In the genomic region with DNA sequence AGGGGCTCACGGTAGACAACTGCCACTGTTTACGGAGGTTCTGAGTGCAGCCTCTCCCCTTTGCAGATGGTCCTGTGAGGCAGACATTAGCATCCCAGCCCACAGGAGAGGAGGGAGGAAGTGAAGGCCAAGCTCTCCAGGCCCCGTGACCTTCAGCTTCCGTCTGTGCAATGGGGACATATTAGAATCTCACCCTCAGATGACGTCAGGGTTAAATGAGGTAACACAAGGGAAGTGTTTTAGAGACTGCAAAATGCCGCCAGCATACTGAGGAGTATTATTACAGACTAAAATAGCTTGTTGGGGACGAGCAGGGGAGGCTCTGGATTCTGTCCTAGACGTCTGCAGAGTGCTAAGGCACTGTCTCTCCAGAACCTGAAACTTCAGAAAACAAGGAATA, we compare ENCODE assay signal across 22 mouse cellular contexts.
DNase-seq lines count a peak whose midpoint lies in the region; ATAC-seq lines count a peak whose summit lies in the region.
"Had no signal": no experiment of that assay in that cellular context is flagged by ENCODE, and none has a peak within 500 bp of the region (broad histone marks: within the 10 kb centered on the region; RNA-seq: fewer than 3 reads in every experiment).

No protein-coding gene starts in this region.

- no peak overlapping the region for H3K4me3 ChIP-seq in forebrain, embryonic 12.5 days (replicated peaks)
- H3K4me3 ChIP-seq in forebrain, embryonic 14.5 days (ENCODE audit: low read depth, low read length), result no peak overlapping the region
- H3K4me3 ChIP-seq in hindbrain, embryonic 12.5 days, result no peak overlapping the region
- no peak overlapping the region for H3K4me3 ChIP-seq in hindbrain, embryonic 16.5 days (ENCODE audit: low read length)
- H3K4me3 ChIP-seq: embryonic facial prominence, embryonic 15.5 days; limb, embryonic 13.5 days; lung, embryonic 15.5 days; myocyte; stomach, embryonic 15.5 days had no signal

- WGBS in forebrain, embryonic 12.5 days, result 48% methylated on average over 8 of the region's 8 CpGs
- WGBS in forebrain, embryonic 14.5 days, result 46% methylated on average over 8 of the region's 8 CpGs
- 65% methylated on average over 8 of the region's 8 CpGs for WGBS in hindbrain, embryonic 12.5 days
- 64% methylated on average over 8 of the region's 8 CpGs for WGBS in hindbrain, embryonic 16.5 days

- no peaks in the 10 kb centered on the region for H3K36me3 ChIP-seq in forebrain, embryonic 12.5 days (replicated peaks)
- no peaks in the 10 kb centered on the region for H3K36me3 ChIP-seq in forebrain, embryonic 14.5 days (ENCODE audit: control insufficient read depth, insufficient read depth, low read length)
- H3K36me3 ChIP-seq in hindbrain, embryonic 12.5 days, result no peaks in the 10 kb centered on the region
- H3K36me3 ChIP-seq in hindbrain, embryonic 16.5 days (ENCODE audit: control insufficient read depth, insufficient read depth, low read length), result no peaks in the 10 kb centered on the region
- H3K36me3 ChIP-seq: embryonic facial prominence, embryonic 15.5 days; limb, embryonic 13.5 days; lung, embryonic 15.5 days; stomach, embryonic 15.5 days had no signal

- no peaks in the 10 kb centered on the region for H3K9me3 ChIP-seq in forebrain, embryonic 12.5 days
- H3K9me3 ChIP-seq in forebrain, embryonic 14.5 days (replicated peaks; ENCODE audit: control insufficient read depth, low read length), result no peaks in the 10 kb centered on the region
- no peaks in the 10 kb centered on the region for H3K9me3 ChIP-seq in hindbrain, embryonic 12.5 days (replicated peaks)
- H3K9me3 ChIP-seq in hindbrain, embryonic 16.5 days (ENCODE audit: control insufficient read depth, low read length), result no peaks in the 10 kb centered on the region
- H3K9me3 ChIP-seq: embryonic facial prominence, embryonic 15.5 days; limb, embryonic 13.5 days; lung, embryonic 15.5 days; stomach, embryonic 15.5 days had no signal

- peaks cover 44% of the 10 kb centered on the region for H3K4me1 ChIP-seq in forebrain, embryonic 12.5 days
- peaks cover 18% of the 10 kb centered on the region for H3K4me1 ChIP-seq in forebrain, embryonic 14.5 days (ENCODE audit: control insufficient read depth, insufficient read depth, low read length)
- H3K4me1 ChIP-seq in hindbrain, embryonic 12.5 days, result peaks cover 31% of the 10 kb centered on the region
- peaks cover 11% of the 10 kb centered on the region; the same call in 1 of the 2 replicates for H3K4me1 ChIP-seq in hindbrain, embryonic 16.5 days (ENCODE audit: control insufficient read depth, insufficient read depth, low read depth, low read length)
- H3K4me1 ChIP-seq: embryonic facial prominence, embryonic 15.5 days; limb, embryonic 13.5 days; lung, embryonic 15.5 days; stomach, embryonic 15.5 days had no signal

- peaks cover 15% of the 10 kb centered on the region for H3K27me3 ChIP-seq in forebrain, embryonic 12.5 days
- no peaks in the 10 kb centered on the region for H3K27me3 ChIP-seq in forebrain, embryonic 14.5 days (replicated peaks; ENCODE audit: control insufficient read depth, insufficient read depth, low read length)
- no peaks in the 10 kb centered on the region for H3K27me3 ChIP-seq in hindbrain, embryonic 12.5 days
- H3K27me3 ChIP-seq in hindbrain, embryonic 16.5 days (replicated peaks; ENCODE audit: control insufficient read depth, insufficient read depth, low read length), result no peaks in the 10 kb centered on the region
- H3K27me3 ChIP-seq: embryonic facial prominence, embryonic 15.5 days; limb, embryonic 13.5 days; lung, embryonic 15.5 days; stomach, embryonic 15.5 days had no signal

- ATAC-seq in forebrain, embryonic 12.5 days (ENCODE audit: low FRiP score), result no peak
- ATAC-seq in forebrain, embryonic 14.5 days, result no peak
- no peak for ATAC-seq in hindbrain, embryonic 12.5 days (ENCODE audit: low FRiP score)
- no peak for ATAC-seq in hindbrain, embryonic 16.5 days
- ATAC-seq: inflammation-experienced regulatory T-cells, adult 6 months had no signal

- H3K9ac ChIP-seq in forebrain, embryonic 12.5 days, result no peak overlapping the region
- H3K9ac ChIP-seq in forebrain, embryonic 14.5 days (ENCODE audit: low read length), result no peak overlapping the region
- no peak overlapping the region for H3K9ac ChIP-seq in hindbrain, embryonic 12.5 days
- H3K9ac ChIP-seq in hindbrain, embryonic 16.5 days (ENCODE audit: low read depth, low read length), result no peak overlapping the region
- H3K9ac ChIP-seq: embryonic facial prominence, embryonic 15.5 days; limb, embryonic 13.5 days; liver, embryonic 14.5 days; lung, embryonic 15.5 days; stomach, embryonic 15.5 days had no signal

- peak overlapping the region; percentile 48 for H3K27ac ChIP-seq in forebrain, embryonic 12.5 days
- no peak overlapping the region for H3K27ac ChIP-seq in forebrain, embryonic 14.5 days (ENCODE audit: low read depth, low read length)
- H3K27ac ChIP-seq in hindbrain, embryonic 12.5 days, result peak overlapping the region; percentile 23; the same call in 1 of the 2 replicates
- H3K27ac ChIP-seq in hindbrain, embryonic 16.5 days (ENCODE audit: low read depth, low read length), result no peak overlapping the region
- H3K27ac ChIP-seq: embryonic facial prominence, embryonic 15.5 days; limb, embryonic 13.5 days; liver, embryonic 14.5 days; lung, embryonic 15.5 days; macrophage; stomach, embryonic 15.5 days had no signal

- no peak for DNase-seq in forebrain, embryonic 14.5 days (ENCODE audit: low spot score)
- peak; percentile 56 for DNase-seq in right cerebral cortex, adult 18-20 months
- DNase-seq in right cerebral cortex, postnatal 36 days (ENCODE audit: low spot score in 2 of 2), result no peak
- no peak for DNase-seq in adrenal gland, postnatal 25 days
- DNase-seq: B cell, adult 2 months; cerebellum, postnatal 14 days; gastrocnemius, postnatal 14 days; kidney, adult 2 months; kidney, postnatal 10 days; right cerebral cortex, postnatal 14 days; thymus, adult 18-20 months had no signal

- no peak overlapping the region for H3K4me2 ChIP-seq in forebrain, embryonic 12.5 days
- no peak overlapping the region for H3K4me2 ChIP-seq in forebrain, embryonic 14.5 days (ENCODE audit: low read length)
- no peak overlapping the region for H3K4me2 ChIP-seq in hindbrain, embryonic 12.5 days (replicated peaks)
- no peak overlapping the region for H3K4me2 ChIP-seq in hindbrain, embryonic 16.5 days (ENCODE audit: low read length)
- H3K4me2 ChIP-seq: embryonic facial prominence, embryonic 15.5 days; limb, embryonic 13.5 days; lung, embryonic 15.5 days; stomach, embryonic 15.5 days had no signal

Comparison
In these comparisons a context has a peak if more than half of its experiments do, and no peak if none do; other contexts are left out.
1. H3K27ac ChIP-seq: peak in forebrain, embryonic 12.5 days (single experiment) and hindbrain, embryonic 12.5 days (single experiment); none in forebrain, embryonic 14.5 days (single experiment) and hindbrain, embryonic 16.5 days (single experiment).